Mouse (Mus musculus) stomach, postnatal 0 days (tissue): ENCODE data around the gene Sugt1.

ENCODE experiments used
- CTCF ChIP-seq: IDR thresholded peaks from 2 replicates; pipeline ENCODE4 v1.5.1; 2016; ENCODE audit warnings: antibody characterized with exemption, low read depth, mild to moderate bottlenecking, moderate library complexity
- EP300 ChIP-seq: optimal IDR thresholded peaks from 2 replicates; pipeline ENCODE3; 2016; ENCODE audit warnings: antibody characterized with exemption

- TF ChIP-seq CTCF, result no peak
- TF ChIP-seq EP300, result no peak
Measured at GRCm38 (mm10) chr14:79586499-79587138, 872 bp upstream of the Sugt1 start.
